Mouse (Mus musculus): ENCODE measurements around the gene Cd5. TPM values are rescaled to one million over a fixed set of nuclear protein-coding genes. Genes with fewer than 3 reads are reported as not detected.

Gene Cd5
- polyA plus RNA-seq, 1 experiment from 2014 or later: not detected

- Histone ChIP-seq H3K9me3 (replicated peaks) (no peaks in the 10 kb centered on the region), H3K4me1 (replicated peaks) (no peaks in the 10 kb centered on the region; the same call in 1 of the 2 replicates), H3K9ac (no peak overlapping the region), H3K36me3 (replicated peaks) (no peaks in the 10 kb centered on the region), H3K27me3 (no peaks in the 10 kb centered on the region), H3K4me3 (replicated peaks) (no peak overlapping the region), H3K27ac (replicated peaks) (no peak overlapping the region), H3K4me2 (no peak overlapping the region)
- no peak for ATAC-seq (ENCODE audit: insufficient read depth)
- 16% methylated on average over 11 of the region's 11 CpGs for WGBS (ENCODE audit: insufficient replicate concordance)
Measured at GRCm38 (mm10) chr19:10740641-10741440, 2.0 kb upstream of the Cd5 start.

GRCm38 (mm10) chr19:10739916-10740315 is 1.1 kb upstream of the Cd5 start:
- WGBS (ENCODE audit: insufficient replicate concordance): 73% methylated on average over 4 of the region's 4 CpGs
- no peak overlapping the region for H3K27ac ChIP-seq (replicated peaks)

GRCm38 (mm10) chr19:10738038-10738437 is 764 bp downstream of the Cd5 start:
- Histone ChIP-seq H3K4me2 (no peak overlapping the region), H3K27ac (replicated peaks) (no peak overlapping the region)
- ATAC-seq (ENCODE audit: insufficient read depth): no peak

More at GRCm38 (mm10) chr19:10739916-10740315, 1.1 kb upstream of the Cd5 start:
- H3K9me3 ChIP-seq (replicated peaks): no peaks in the 10 kb centered on the region
- no peaks in the 10 kb centered on the region for H3K36me3 ChIP-seq (replicated peaks)
- H3K9ac ChIP-seq: no peak overlapping the region
- ATAC-seq (ENCODE audit: insufficient read depth): no peak
- H3K4me2 ChIP-seq: no peak overlapping the region
- no peaks in the 10 kb centered on the region; the same call in 1 of the 2 replicates for H3K4me1 ChIP-seq (replicated peaks)
- H3K4me3 ChIP-seq (replicated peaks): no peak overlapping the region
- H3K27me3 ChIP-seq: no peaks in the 10 kb centered on the region

GRCm38 (mm10) chr19:10735861-10736260 is 2.9 kb downstream of the Cd5 start:
- no peak overlapping the region for H3K4me2 ChIP-seq
- no peak overlapping the region for H3K4me3 ChIP-seq (replicated peaks)
- no peaks in the 10 kb centered on the region for H3K9me3 ChIP-seq (replicated peaks)
- H3K4me1 ChIP-seq (replicated peaks): no peaks in the 10 kb centered on the region; the same call in 1 of the 2 replicates
- no peak for ATAC-seq (ENCODE audit: insufficient read depth)
- H3K36me3 ChIP-seq (replicated peaks): no peaks in the 10 kb centered on the region
- no peaks in the 10 kb centered on the region for H3K27me3 ChIP-seq
- no peak overlapping the region for H3K9ac ChIP-seq
- no peak overlapping the region for H3K27ac ChIP-seq (replicated peaks)
- WGBS (ENCODE audit: insufficient replicate concordance): 75% methylated on average over 7 of the region's 7 CpGs

More at GRCm38 (mm10) chr19:10738038-10738437, 764 bp downstream of the Cd5 start:
- 80% methylated on average over 6 of the region's 6 CpGs for WGBS (ENCODE audit: insufficient replicate concordance)
- Histone ChIP-seq H3K36me3 (replicated peaks) (no peaks in the 10 kb centered on the region), H3K9me3 (replicated peaks) (no peaks in the 10 kb centered on the region), H3K4me3 (replicated peaks) (no peak overlapping the region), H3K27me3 (no peaks in the 10 kb centered on the region), H3K9ac (no peak overlapping the region), H3K4me1 (replicated peaks) (no peaks in the 10 kb centered on the region; the same call in 1 of the 2 replicates)

GRCm38 (mm10) chr19:10735061-10735460 is 3.7 kb downstream of the Cd5 start:
- no peaks in the 10 kb centered on the region for H3K4me1 ChIP-seq (replicated peaks)
- no peak overlapping the region for H3K4me3 ChIP-seq (replicated peaks)
- WGBS (ENCODE audit: insufficient replicate concordance): 67% methylated on average over 3 of the region's 3 CpGs
- no peaks in the 10 kb centered on the region for H3K27me3 ChIP-seq
- H3K36me3 ChIP-seq (replicated peaks): no peaks in the 10 kb centered on the region
- H3K9ac ChIP-seq: no peak overlapping the region
- H3K9me3 ChIP-seq (replicated peaks): no peaks in the 10 kb centered on the region
- no peak for ATAC-seq (ENCODE audit: insufficient read depth)
- H3K4me2 ChIP-seq: no peak overlapping the region
- H3K27ac ChIP-seq (replicated peaks): no peak overlapping the region

- no peak overlapping the region for H3K4me2 ChIP-seq
- no peak for ATAC-seq (ENCODE audit: insufficient read depth)
- 68% methylated on average over 7 of the region's 7 CpGs for WGBS (ENCODE audit: insufficient replicate concordance)
- no peaks in the 10 kb centered on the region for H3K4me1 ChIP-seq (replicated peaks)
- no peaks in the 10 kb centered on the region for H3K27me3 ChIP-seq
- H3K27ac ChIP-seq (replicated peaks): no peak overlapping the region
- no peaks in the 10 kb centered on the region for H3K36me3 ChIP-seq (replicated peaks)
- no peaks in the 10 kb centered on the region for H3K9me3 ChIP-seq (replicated peaks)
- H3K4me3 ChIP-seq (replicated peaks): no peak overlapping the region
- no peak overlapping the region for H3K9ac ChIP-seq
Measured at GRCm38 (mm10) chr19:10734554-10734953, 4.2 kb downstream of the Cd5 start.

GRCm38 (mm10) chr19:10733501-10734127 is 5.2 kb downstream of the Cd5 start:
- H3K9ac ChIP-seq: no peak overlapping the region
- H3K27ac ChIP-seq (replicated peaks): no peak overlapping the region
- no peak overlapping the region for H3K4me3 ChIP-seq (replicated peaks)
- WGBS (ENCODE audit: insufficient replicate concordance): 62% methylated on average over 10 of the region's 10 CpGs
- ATAC-seq (ENCODE audit: insufficient read depth): no peak
- H3K9me3 ChIP-seq (replicated peaks): no peaks in the 10 kb centered on the region
- no peak overlapping the region for H3K4me2 ChIP-seq
- no peaks in the 10 kb centered on the region for H3K27me3 ChIP-seq
- H3K36me3 ChIP-seq (replicated peaks): no peaks in the 10 kb centered on the region
- H3K4me1 ChIP-seq (replicated peaks): no peaks in the 10 kb centered on the region

- Histone ChIP-seq H3K9ac (no peak overlapping the region), H3K4me1 (replicated peaks) (no peaks in the 10 kb centered on the region), H3K9me3 (replicated peaks) (no peaks in the 10 kb centered on the region), H3K4me3 (replicated peaks) (no peak overlapping the region), H3K27me3 (no peaks in the 10 kb centered on the region), H3K4me2 (no peak overlapping the region), H3K27ac (replicated peaks) (no peak overlapping the region), H3K36me3 (replicated peaks) (no peaks in the 10 kb centered on the region)
- 77% methylated on average over 7 of the region's 7 CpGs for WGBS (ENCODE audit: insufficient replicate concordance)
- no peak for ATAC-seq (ENCODE audit: insufficient read depth)
Measured at GRCm38 (mm10) chr19:10732741-10733140, 6.1 kb downstream of the Cd5 start.

GRCm38 (mm10) chr19:10731975-10732374 is 6.8 kb downstream of the Cd5 start:
- Histone ChIP-seq H3K4me2 (no peak overlapping the region), H3K9me3 (replicated peaks) (no peaks in the 10 kb centered on the region), H3K9ac (no peak overlapping the region), H3K36me3 (replicated peaks) (no peaks in the 10 kb centered on the region), H3K27ac (replicated peaks) (no peak overlapping the region), H3K4me1 (replicated peaks) (no peaks in the 10 kb centered on the region), H3K4me3 (replicated peaks) (no peak overlapping the region), H3K27me3 (no peaks in the 10 kb centered on the region)
- no peak for ATAC-seq (ENCODE audit: insufficient read depth)
- 73% methylated on average over 7 of the region's 7 CpGs for WGBS (ENCODE audit: insufficient replicate concordance)

GRCm38 (mm10) chr19:10730469-10730868 is 8.3 kb downstream of the Cd5 start:
- 53% methylated on average over 5 of the region's 5 CpGs for WGBS (ENCODE audit: insufficient replicate concordance)
- Histone ChIP-seq H3K9me3 (replicated peaks) (no peaks in the 10 kb centered on the region), H3K27ac (replicated peaks) (no peak overlapping the region), H3K4me3 (replicated peaks) (no peak overlapping the region), H3K9ac (no peak overlapping the region), H3K36me3 (replicated peaks) (no peaks in the 10 kb centered on the region), H3K4me1 (replicated peaks) (no peaks in the 10 kb centered on the region), H3K4me2 (no peak overlapping the region), H3K27me3 (no peaks in the 10 kb centered on the region)
- no peak for ATAC-seq (ENCODE audit: insufficient read depth)

- H3K4me1 ChIP-seq (replicated peaks): no peaks in the 10 kb centered on the region
- H3K9ac ChIP-seq: no peak overlapping the region
- 51% methylated on average over 10 of the region's 10 CpGs for WGBS (ENCODE audit: insufficient replicate concordance)
- no peak overlapping the region for H3K27ac ChIP-seq (replicated peaks)
- no peak for ATAC-seq (ENCODE audit: insufficient read depth)
- no peaks in the 10 kb centered on the region for H3K9me3 ChIP-seq (replicated peaks)
- no peak overlapping the region for H3K4me3 ChIP-seq (replicated peaks)
- no peaks in the 10 kb centered on the region for H3K27me3 ChIP-seq
- H3K4me2 ChIP-seq: no peak overlapping the region
- no peaks in the 10 kb centered on the region for H3K36me3 ChIP-seq (replicated peaks)
Measured at GRCm38 (mm10) chr19:10729889-10730288, 8.9 kb downstream of the Cd5 start.
